Mouse (Mus musculus): ENCODE data around the gene Pdxk.

GRCm38 (mm10) chr10:78458348-78459111 lies 6.2 kb downstream of the Pdxk start:
- TF ChIP-seq CTCF (IDR thresholded peaks at IDR 0.05; ENCODE audit: control insufficient read depth, insufficient read depth, insufficient replicate concordance, low read depth, low read length): no peak
- no peak for TF ChIP-seq POLR2A (IDR thresholded peaks at IDR 0.05; ENCODE audit: control insufficient read depth, low read depth, low read length)
